Mouse (Mus musculus) intestine, postnatal 0 days (tissue): Measurements from ENCODE around the gene Spdye4b. TPM values are rescaled to one million over a fixed set of nuclear protein-coding genes. Genes with fewer than 3 reads are reported as not detected.
"Not testable (repeated sequence)": the region's sequence is repeated elsewhere in the genome, so short reads cannot be mapped to it uniquely, and the experiment has no call there.

Source experiments
- ATAC-seq: fragments of 200-750 bp; cut with Nextera tagmentation; 2 replicates; pipeline ENCODE4 v1.8.0; 2017; ENCODE audit warnings: mild to moderate bottlenecking, moderate TSS enrichment, moderate library complexity
- H3K27ac ChIP-seq: fragments of 300-500 bp; sonication (generic); 2 replicates; pipeline ENCODE4 v1.5.1; 2014; ENCODE audit warnings: mild to moderate bottlenecking, low read depth, low read length, moderate library complexity
- H3K27me3 ChIP-seq: fragments of 300-500 bp; sonication (generic); replicated peaks from 2 replicates; pipeline ENCODE4 v1.6.1; 2014; ENCODE audit warnings: low read length, mixed read lengths; ENCODE audit not compliant: control insufficient read depth, insufficient read depth
- H3K36me3 ChIP-seq: fragments of 300-500 bp; sonication (generic); 2 replicates; pipeline ENCODE4 v1.6.1; 2014; ENCODE audit warnings: mild to moderate bottlenecking, moderate library complexity; ENCODE audit not compliant: control insufficient read depth, insufficient read depth
- H3K4me1 ChIP-seq: fragments of 300-500 bp; sonication (generic); replicated peaks from 2 replicates; pipeline ENCODE4 v1.6.1; 2014; ENCODE audit warnings: antibody characterized with exemption, low read length, mixed read lengths; ENCODE audit not compliant: control insufficient read depth, insufficient read depth
- H3K4me2 ChIP-seq: fragments of 300-500 bp; sonication (generic); replicated peaks from 2 replicates; pipeline ENCODE4 v1.6.1; 2014; ENCODE audit warnings: low read depth, mild to moderate bottlenecking, moderate library complexity
- H3K4me3 ChIP-seq: fragments of 300-500 bp; sonication (generic); 2 replicates; pipeline ENCODE4 v1.5.1; 2014; ENCODE audit warnings: low read depth, low read length
- H3K9ac ChIP-seq: fragments of 300-500 bp; sonication (generic); 2 replicates; pipeline ENCODE4 v1.6.1; 2014; ENCODE audit warnings: mild to moderate bottlenecking, low read depth, low read length
- H3K9me3 ChIP-seq: fragments of 300-500 bp; sonication (generic); 2 replicates; pipeline ENCODE4 v1.6.1; 2016; ENCODE audit warnings: mixed run types; ENCODE audit not compliant: control insufficient read depth
- CTCF ChIP-seq: sonication (generic); IDR thresholded peaks from 2 replicates; pipeline ENCODE4 v1.5.1; 2016; ENCODE audit warnings: low read depth, mild to moderate bottlenecking, control low read depth, antibody characterized with exemption, moderate library complexity
- WGBS: fragments of 180-500 bp; shearing (Covaris S2); extraction: QIAGEN DNeasy Blood & Tissue Kit; methylation state at CpG from one replicate; pipeline ENCODE4 v1.1.7; 2014; 5-methylcytosine and 5-hydroxymethylcytosine counted together
- polyA plus RNA-seq: library from polyadenylated mRNA; unstranded; fragments of >200 nt; fragmentation: Nextera tagmentation; extraction: Ambion mirVana; gene quantifications from 2 replicates; pipeline ENCODE4 v1.2.1, GENCODE M21; 2015

The Spdye4b gene
- polyA plus RNA-seq, result not detected in 2 replicates

- no peak for TF ChIP-seq CTCF
- Histone ChIP-seq H3K9me3 (no peaks in the 10 kb centered on the region), H3K4me2 (peak within 1 kb of the TSS; percentile 94), H3K9ac (peak within 1 kb of the TSS; percentile 63), H3K4me3 (peak within 1 kb of the TSS; percentile 65), H3K4me1 (peaks cover 4% of the 10 kb centered on the region), H3K27ac (peak within 1 kb of the TSS; percentile 63; the same call in 1 of the 2 replicates), H3K36me3 (peaks cover 21% of the 10 kb centered on the region), H3K27me3 (no peaks in the 10 kb centered on the region)
- peak; percentile 96 for ATAC-seq
- WGBS, result under 1% methylated on average over 58 of the region's 58 CpGs
These were observed at the start of gene Spdye4b, which contains the start of gene Rbak for GRCm38 (mm10) chr5:143180255-143181076. Gene Spdye4b, plus strand, starts transcription at chr5:143181017. Gene Rbak, minus strand, starts transcription at chr5:143180775.

DNA sequence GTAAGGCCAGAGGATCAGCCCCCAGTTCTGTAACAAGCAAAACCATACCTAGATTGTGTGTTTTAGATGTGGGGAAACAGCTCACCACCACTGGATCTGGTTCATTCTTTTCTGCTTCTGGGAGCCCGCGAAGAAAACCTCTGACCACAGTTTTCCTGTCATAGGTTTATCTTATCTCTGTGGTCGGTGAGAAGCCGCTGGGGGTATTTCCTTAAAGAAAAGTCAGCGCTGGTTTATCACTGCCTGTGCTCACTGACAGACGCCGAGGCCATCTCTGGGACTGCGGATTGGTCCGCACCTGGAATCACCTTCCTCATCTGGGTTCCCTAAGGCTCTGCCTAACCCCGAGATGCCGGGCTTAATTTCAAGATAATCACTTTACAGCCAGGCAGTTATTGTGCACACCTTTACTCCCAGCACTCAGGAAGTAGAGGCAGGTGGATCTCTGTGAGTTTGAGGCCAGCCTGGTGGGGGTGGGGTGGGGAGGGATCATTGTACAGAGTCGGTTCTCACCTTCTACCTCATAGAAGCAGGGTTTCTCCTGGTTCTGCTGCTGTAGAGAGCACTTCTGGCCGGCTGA lies 47.8 kb upstream of the Spdye4b start:
- Histone ChIP-seq H3K27ac (no peak overlapping the region), H3K4me3 (no peak overlapping the region), H3K4me1 (no peaks in the 10 kb centered on the region), H3K9me3 (no peaks in the 10 kb centered on the region), H3K4me2 (peak overlapping the region; percentile 21; the same call in 1 of the 2 replicates), H3K36me3 (no peaks in the 10 kb centered on the region), H3K27me3 (no peaks in the 10 kb centered on the region), H3K9ac (no peak overlapping the region)
- ATAC-seq, result peak; percentile 61
- WGBS, result 37% methylated on average over 13 of the region's 13 CpGs
- TF ChIP-seq CTCF, result no peak

DNA sequence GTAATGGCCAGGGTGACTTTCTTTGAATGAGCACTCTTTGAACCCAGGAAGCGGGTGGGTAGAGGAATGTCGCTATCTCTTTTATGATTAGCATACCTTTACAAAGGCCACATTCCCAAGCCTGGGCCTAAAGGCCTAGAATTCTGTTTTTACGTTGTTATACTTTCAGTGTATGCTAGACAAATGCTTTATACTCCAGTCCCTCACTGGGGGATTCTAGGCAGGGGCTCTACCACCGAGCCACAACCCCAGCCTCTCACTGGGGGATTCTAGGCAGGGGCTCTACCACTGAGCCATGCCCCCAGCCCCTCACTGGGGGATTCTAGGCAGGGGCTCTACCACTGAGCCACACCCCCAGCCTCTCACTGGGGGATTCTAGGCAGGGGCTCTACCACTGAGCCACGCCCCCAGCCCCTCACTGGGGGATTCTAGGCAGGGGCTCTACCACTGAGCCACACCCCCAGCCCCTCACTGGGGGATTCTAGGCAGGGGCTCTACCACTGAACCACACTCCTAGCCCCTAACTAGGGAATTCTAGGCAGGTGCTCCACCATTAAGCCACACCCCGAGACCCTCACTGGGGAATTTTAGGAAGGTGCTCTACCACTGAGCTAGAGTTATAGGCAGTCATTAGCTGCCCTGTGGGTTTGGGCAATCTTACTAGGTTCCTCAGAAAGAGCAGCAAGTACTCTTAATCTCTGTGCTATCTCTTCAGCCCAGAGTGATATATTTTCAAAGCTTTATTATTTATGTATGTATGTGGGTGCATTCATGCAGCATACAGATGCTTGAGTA lies 46.4 kb upstream of the Spdye4b start:
- 81% methylated on average over 3 of the region's 6 CpGs for WGBS
- not testable (repeated sequence) for H3K9ac ChIP-seq, H3K27me3 ChIP-seq, H3K4me3 ChIP-seq, H3K36me3 ChIP-seq, ATAC-seq, H3K4me1 ChIP-seq, H3K4me2 ChIP-seq, H3K9me3 ChIP-seq, H3K27ac ChIP-seq

DNA sequence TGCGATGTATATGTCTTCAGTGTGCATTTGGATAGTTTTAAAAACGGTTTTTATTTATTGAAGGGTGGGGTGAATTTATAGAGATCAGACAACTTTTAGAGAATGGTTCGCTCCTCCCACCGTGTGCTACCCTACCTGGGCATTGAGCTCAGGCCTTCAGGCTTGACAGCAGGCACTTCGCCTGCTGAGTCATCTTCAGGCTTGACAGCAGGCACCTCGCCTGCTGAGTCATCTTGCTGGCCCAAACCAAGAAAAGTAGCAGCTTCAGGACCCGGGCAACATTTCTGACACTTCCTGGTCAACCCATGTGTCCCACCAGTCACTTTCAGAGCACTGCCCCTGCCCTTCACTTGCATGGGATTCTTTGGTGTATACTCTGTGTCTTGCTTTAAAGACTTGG lies 45.8 kb upstream of the Spdye4b start:
- 90% methylated on average over 7 of the region's 7 CpGs for WGBS
- no peak overlapping the region for H3K4me2 ChIP-seq

DNA sequence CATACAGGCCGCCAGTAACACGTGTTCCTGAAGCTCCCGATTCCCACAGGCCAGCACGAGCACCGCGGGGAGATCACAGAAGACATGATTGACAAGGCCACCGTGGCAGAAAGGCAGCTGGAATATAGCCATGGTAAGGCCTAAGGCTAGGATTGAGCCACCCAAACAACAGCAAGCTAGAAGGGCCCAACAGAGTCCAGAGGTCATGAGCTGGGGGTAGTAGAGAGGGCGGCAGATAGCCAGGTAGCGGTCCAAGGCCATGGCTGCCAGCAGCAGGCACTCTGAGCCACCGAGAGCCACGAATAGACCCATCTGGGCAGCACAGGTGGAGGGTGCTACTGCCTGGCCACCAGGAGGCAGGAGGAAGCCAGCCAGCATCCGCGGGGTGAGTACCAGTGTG lies 43.2 kb upstream of the Spdye4b start:
- no peak overlapping the region for H3K9ac ChIP-seq
- H3K4me1 ChIP-seq, result no peaks in the 10 kb centered on the region
- peak; percentile 26; the same call in 1 of the 2 replicates for TF ChIP-seq CTCF
- H3K4me2 ChIP-seq, result no peak overlapping the region
- no peaks in the 10 kb centered on the region for H3K36me3 ChIP-seq
- no peaks in the 10 kb centered on the region for H3K9me3 ChIP-seq
- ATAC-seq, result no peak
- H3K4me3 ChIP-seq, result no peak overlapping the region
- H3K27ac ChIP-seq, result no peak overlapping the region
- no peaks in the 10 kb centered on the region for H3K27me3 ChIP-seq
- 83% methylated on average over 13 of the region's 13 CpGs for whole genome bisulfite sequencing

More for the DNA sequence above, 45.8 kb upstream of the Spdye4b start:
- no peaks in the 10 kb centered on the region for H3K27me3 ChIP-seq
- ATAC-seq, result no peak
- no peaks in the 10 kb centered on the region for H3K4me1 ChIP-seq
- no peak overlapping the region for H3K27ac ChIP-seq
- no peaks in the 10 kb centered on the region for H3K36me3 ChIP-seq
- TF ChIP-seq CTCF, result no peak
- H3K9ac ChIP-seq, result no peak overlapping the region
- no peaks in the 10 kb centered on the region for H3K9me3 ChIP-seq
- no peak overlapping the region for H3K4me3 ChIP-seq

DNA sequence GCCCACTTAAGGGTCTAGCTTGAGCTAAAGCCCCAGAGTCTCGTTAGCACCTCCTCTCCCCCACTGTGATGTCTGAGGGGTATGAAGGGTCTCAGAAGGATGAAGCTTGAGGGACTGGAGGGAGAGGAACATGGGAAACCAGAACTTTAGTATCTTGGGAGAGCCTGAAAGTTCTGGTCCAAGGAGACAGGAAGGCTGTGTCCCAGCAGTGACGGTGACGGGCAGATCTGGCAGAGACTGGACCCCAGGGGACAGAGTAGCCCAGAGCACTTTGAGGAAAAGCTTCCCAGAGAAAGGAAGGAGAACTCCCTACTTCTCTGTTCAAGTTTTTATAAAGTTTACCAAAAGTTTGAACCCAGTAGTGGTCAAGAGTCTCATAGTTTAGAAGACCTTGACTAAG lies 33.3 kb upstream of the Spdye4b start, which contains the start of gene Olfr718-ps1:
Gene Olfr718-ps1, minus strand, starts transcription at position 101 of the 400 bp plus-strand sequence.
- 74% methylated on average over 3 of the region's 3 CpGs for WGBS
- no peak for TF ChIP-seq CTCF
- Histone ChIP-seq H3K36me3 (no peaks in the 10 kb centered on the region), H3K9ac (no peak within 1 kb of the TSS), H3K27me3 (no peaks in the 10 kb centered on the region), H3K9me3 (peaks cover 3% of the 10 kb centered on the region; the same call in 1 of the 2 replicates), H3K4me3 (no peak within 1 kb of the TSS), H3K4me2 (no peak within 1 kb of the TSS), H3K4me1 (no peaks in the 10 kb centered on the region), H3K27ac (no peak within 1 kb of the TSS)
- no peak for ATAC-seq
